Mouse (Mus musculus): ENCODE data around the gene Pxn.

- TF ChIP-seq GATA1 (IDR thresholded peaks at IDR 0.05; ENCODE audit: low read length): no peak
- no peak for TF ChIP-seq TAL1 (IDR thresholded peaks at IDR 0.05; ENCODE audit: low read length)
Observed at GRCm38 (mm10) chr5:115485489-115486205, 20.8 kb upstream of the Pxn start.
